Mouse (Mus musculus) gastrocnemius, adult 2 months (tissue): ENCODE measurements around the gene Prdm1. TPM values are rescaled to one million over a fixed set of nuclear protein-coding genes. Genes with fewer than 3 reads are reported as not detected.

Experiments
- DNase-seq: peaks from one replicate; pipeline ENCODE4 v3.0.0; 2022
- H3K27ac ChIP-seq: fragments of 200-600 bp; 2 replicates; pipeline ENCODE4 v1.8.1; 2022; ENCODE audit warnings: mild to moderate bottlenecking
- H3K4me3 ChIP-seq: fragments of 200-600 bp; 2 replicates; pipeline ENCODE4 v1.8.1; 2022; ENCODE audit warnings: mild to moderate bottlenecking, moderate library complexity
- CTCF ChIP-seq: fragments of 200-600 bp; IDR thresholded peaks from 2 replicates; pipeline ENCODE4 v1.8.1; 2022; ENCODE audit warnings: antibody characterized with exemption, mild to moderate bottlenecking, moderate library complexity
- intact Hi-C: fragments of 180-260 bp; cut with DNase I; formaldehyde crosslinking; loops from one replicate; pipeline ENCODE4 v1.15.1; 2025
- long read RNA-seq, 2 experiments: library from polyadenylated mRNA; stranded (forward); transcript quantifications; one replicate each; pipeline ENCODE4 v2.0.0; 2021
- total RNA-seq, 2 experiments: library from RNA; stranded (reverse); gene quantifications; 2 replicates each; pipeline ENCODE4 v1.2.3; 2021

Prdm1 gene
- total RNA-seq, result under 1 TPM; 0.10 to 0.39 TPM
- long read RNA-seq, experiment 1, partial matches to known transcripts, result 1 of 1 reads
- long read RNA-seq, experiment 1, other reads (novel, unspliced or antisense), result 0 of 1 reads
- long read RNA-seq, experiment 2, result 0 reads

GRCm38 (mm10) chr10:44528291-44529082 lies at the start of gene Prdm1:
TSS of gene Prdm1 (minus strand) at chr10:44528501.
- no peak for TF ChIP-seq CTCF
- Histone ChIP-seq H3K27ac (peak within 1 kb of the TSS; percentile 41; the same call in 1 of the 2 replicates), H3K4me3 (peak within 1 kb of the TSS; percentile 88)
- intact Hi-C loops, result loop anchor here (5.0 kb wide), 1 partner anchor 71 kb away; no protein-coding TSS in a partner anchor
- DNase-seq, result no peak

- no peak for TF ChIP-seq CTCF
- intact Hi-C loops, result no loop called here
- Histone ChIP-seq H3K4me3 (no peak overlapping the region), H3K27ac (no peak overlapping the region)
- DNase-seq, result no peak
These were observed 37.7 kb upstream of the Prdm1 start for GRCm38 (mm10) chr10:44565971-44566370.

GRCm38 (mm10) chr10:44565109-44565508 lies 36.8 kb upstream of the Prdm1 start:
- no peak for TF ChIP-seq CTCF
- H3K4me3 ChIP-seq, result no peak overlapping the region
- intact Hi-C loops, result no loop called here
- no peak for DNase-seq
- no peak overlapping the region for H3K27ac ChIP-seq

- no peak for TF ChIP-seq CTCF
These were observed 28.5 kb upstream of the Prdm1 start for GRCm38 (mm10) chr10:44556845-44557244.

GRCm38 (mm10) chr10:44555317-44555716 lies 27.0 kb upstream of the Prdm1 start:
- no peak for DNase-seq
- intact Hi-C loops, result no loop called here
- TF ChIP-seq CTCF, result no peak
- no peak overlapping the region for H3K27ac ChIP-seq
- H3K4me3 ChIP-seq, result no peak overlapping the region

More at GRCm38 (mm10) chr10:44556845-44557244, 28.5 kb upstream of the Prdm1 start:
- DNase-seq, result no peak
- Histone ChIP-seq H3K27ac (no peak overlapping the region), H3K4me3 (no peak overlapping the region)
- intact Hi-C loops, result no loop called here

- no peak for TF ChIP-seq CTCF
- H3K4me3 ChIP-seq, result no peak overlapping the region
- no peak overlapping the region for H3K27ac ChIP-seq
- DNase-seq, result no peak
- intact Hi-C loops, result no loop called here
These were observed 25.3 kb upstream of the Prdm1 start for GRCm38 (mm10) chr10:44553648-44554047.

GRCm38 (mm10) chr10:44539033-44539578 lies 10.8 kb upstream of the Prdm1 start:
- no peak for TF ChIP-seq CTCF
- intact Hi-C loops, result no loop called here

GRCm38 (mm10) chr10:44538137-44538536 lies 9.8 kb upstream of the Prdm1 start:
- no peak overlapping the region for H3K27ac ChIP-seq
- TF ChIP-seq CTCF, result no peak
- H3K4me3 ChIP-seq, result no peak overlapping the region
- no peak for DNase-seq
- intact Hi-C loops, result no loop called here

More at GRCm38 (mm10) chr10:44539033-44539578, 10.8 kb upstream of the Prdm1 start:
- DNase-seq, result no peak
- Histone ChIP-seq H3K4me3 (no peak overlapping the region), H3K27ac (no peak overlapping the region)

- no peak for DNase-seq
- no peak for TF ChIP-seq CTCF
- H3K27ac ChIP-seq, result peak overlapping the region; percentile 76; the same call in 1 of the 2 replicates
- H3K4me3 ChIP-seq, result peak overlapping the region; percentile 88
- intact Hi-C loops, result no loop called here
These were observed 1.7 kb upstream of the Prdm1 start for GRCm38 (mm10) chr10:44530067-44530360.

GRCm38 (mm10) chr10:44529218-44530066 lies 1.1 kb upstream of the Prdm1 start:
- DNase-seq, result peak; percentile 90
- H3K27ac ChIP-seq, result peak overlapping the region; percentile 76
- H3K4me3 ChIP-seq, result peak overlapping the region; percentile 88
- intact Hi-C loops, result loop anchor here (5.0 kb wide), 1 partner anchor 72 kb away; no protein-coding TSS in a partner anchor
- no peak for TF ChIP-seq CTCF

GRCm38 (mm10) chr10:44527651-44528050 lies 650 bp downstream of the Prdm1 start:
- peak overlapping the region; percentile 65 for H3K4me3 ChIP-seq
- no peak for DNase-seq

GRCm38 (mm10) chr10:44526751-44527591 lies 1.3 kb downstream of the Prdm1 start:
- intact Hi-C loops, result loop anchor here (5.0 kb wide), 1 partner anchor 70 kb away; no protein-coding TSS in a partner anchor
- DNase-seq, result peak; percentile 28
- peak overlapping the region; percentile 65 for H3K4me3 ChIP-seq
- no peak overlapping the region for H3K27ac ChIP-seq
- TF ChIP-seq CTCF, result no peak

More at GRCm38 (mm10) chr10:44527651-44528050, 650 bp downstream of the Prdm1 start:
- no peak for TF ChIP-seq CTCF
- intact Hi-C loops, result loop anchor here (5.0 kb wide), 1 partner anchor 70 kb away; no protein-coding TSS in a partner anchor
- no peak overlapping the region for H3K27ac ChIP-seq
